Mouse (Mus musculus): ENCODE results near the gene Npy2r. TPM values are rescaled to one million over a fixed set of nuclear protein-coding genes. Genes with fewer than 3 reads are reported as not detected.

Gene Npy2r
- polyA plus RNA-seq, 1 experiment from 2014 or later, result 0.08 TPM

GRCm38 (mm10) chr3:82498006-82498405 is 49.9 kb downstream of the Npy2r start:
- WGBS, result 86% methylated on average over 4 of the region's 4 CpGs
- H3K4me2 ChIP-seq (ENCODE audit: low read depth, severe bottlenecking), result no peak overlapping the region
- ATAC-seq (ENCODE audit: insufficient number of reproducible peaks, low FRiP score, low TSS enrichment, low read depth), result no peak
- no peaks in the 10 kb centered on the region for H3K27me3 ChIP-seq (ENCODE audit: control insufficient read depth, insufficient read depth, low read length)
- H3K9ac ChIP-seq (ENCODE audit: low read length), result no peak overlapping the region
- DNase-seq (ENCODE audit: low spot score), result no peak
- H3K4me3 ChIP-seq (ENCODE audit: low read depth, low read length), result no peak overlapping the region
- H3K27ac ChIP-seq (replicated peaks; ENCODE audit: low read depth, low read length), result no peak overlapping the region
- no peaks in the 10 kb centered on the region for H3K9me3 ChIP-seq (ENCODE audit: control insufficient read depth, low read length)
- no peaks in the 10 kb centered on the region for H3K36me3 ChIP-seq (ENCODE audit: control insufficient read depth, insufficient read depth, low read length)
- no peaks in the 10 kb centered on the region for H3K4me1 ChIP-seq (ENCODE audit: control insufficient read depth, insufficient read depth, low read length)

Other genes with a start within 250 kb of the Npy2r start
- gene Map9, start 190.0 kb downstream of the Npy2r start, polyA plus RNA-seq (2014; fragmentation: Nextera tagmentation; extraction: Ambion mirVana), result 10.0 and 10.4 TPM in 2 replicates